Mouse (Mus musculus): ENCODE data around the gene Etfa.

GRCm38 (mm10) chr9:55554986-55555385 lies 42.9 kb upstream of the Etfa start:
- TF ChIP-seq CTCF (IDR thresholded peaks at IDR 0.05; ENCODE audit: low read depth) (no peak), EP300 (IDR thresholded peaks at IDR 0.05; ENCODE audit: low read depth) (no peak)
